In the genomic region with DNA sequence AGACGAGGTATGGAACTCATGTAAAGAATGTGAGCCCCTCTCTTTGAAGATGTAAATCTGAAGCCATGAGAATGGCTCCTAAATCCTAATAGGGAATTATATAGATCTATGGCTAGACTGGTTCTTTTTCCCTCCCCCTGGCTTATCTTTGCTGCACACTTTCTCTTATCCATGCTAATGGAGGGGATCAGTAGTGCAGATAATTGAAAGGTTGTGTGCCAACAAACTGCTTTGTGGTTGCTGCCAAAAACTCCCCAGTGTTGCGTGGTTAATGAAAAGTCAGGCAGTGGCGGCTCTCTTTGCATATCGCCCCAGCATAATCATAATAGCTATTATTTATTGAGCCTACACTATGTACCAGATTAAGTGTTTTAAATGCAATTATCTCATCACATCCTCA, we compare ENCODE assay signal across 30 mouse cellular contexts.
DNase-seq lines count a peak whose midpoint lies in the region; ATAC-seq and TF ChIP-seq lines count a peak whose summit lies in the region.
"Had no signal": no experiment of that assay in that cellular context is flagged by ENCODE, and none has a peak within 500 bp of the region (broad histone marks: within the 10 kb centered on the region; RNA-seq: fewer than 3 reads in every experiment).

No protein-coding gene starts in this region.

- 42% methylated on average over 4 of the region's 4 CpGs for WGBS in midbrain, embryonic 13.5 days
- WGBS in intestine, postnatal 0 days, result 73% methylated on average over 4 of the region's 4 CpGs

- no peak for TF ChIP-seq CTCF in intestine, postnatal 0 days (IDR thresholded peaks at IDR 0.05; ENCODE audit: low read depth)

- peak; percentile 69 for ATAC-seq in midbrain, embryonic 13.5 days
- ATAC-seq in intestine, postnatal 0 days, result no peak

- DNase-seq in cerebellum, postnatal 14 days, result peak; percentile 29 to 58
- no peak for DNase-seq in cerebellum, adult 11-12 months
- peak; percentile 36 for DNase-seq in left cerebral cortex, postnatal 4 days
- DNase-seq in left cerebral cortex, adult 9 months (ENCODE audit: low spot score in 2 of 2), result no peak
- DNase-seq in right cerebral cortex, postnatal 4 days, result no peak
- DNase-seq: adrenal gland, adult 8-10 months; cerebellum, adult 9-10 months; gastrocnemius, postnatal 14 days; heart, postnatal 36 days; kidney, adult 11 months; kidney, postnatal 14 days; layer of hippocampus, adult 9-11 months; liver, embryonic 13.5 days; lung, adult 18-20 months; lung, postnatal 10 days; right cerebral cortex, adult 18-20 months; thymus, adult 18-20 months; thymus, postnatal 25 days had no signal

- H3K4me3 ChIP-seq in midbrain, embryonic 13.5 days (replicated peaks), result no peak overlapping the region
- no peak overlapping the region for H3K4me3 ChIP-seq in intestine, postnatal 0 days (ENCODE audit: low read depth, low read length)
- H3K4me3 ChIP-seq: erythroblast, embryonic 14.5 days; heart, embryonic 10.5 days; heart, embryonic 15.5 days; hindbrain, embryonic 13.5 days; limb, embryonic 13.5 days; liver, embryonic 13.5 days; midbrain, embryonic 12.5 days; myocyte; neural tube, embryonic 12.5 days had no signal

- no peaks in the 10 kb centered on the region for H3K36me3 ChIP-seq in midbrain, embryonic 13.5 days
- H3K36me3 ChIP-seq in intestine, postnatal 0 days (ENCODE audit: control insufficient read depth, insufficient read depth), result no peaks in the 10 kb centered on the region
- H3K36me3 ChIP-seq: G1E; heart, embryonic 10.5 days; heart, embryonic 15.5 days; hindbrain, embryonic 13.5 days; limb, embryonic 13.5 days; liver, embryonic 13.5 days; midbrain, embryonic 12.5 days; neural tube, embryonic 12.5 days had no signal

- no peak overlapping the region for H3K4me2 ChIP-seq in midbrain, embryonic 13.5 days (replicated peaks)
- no peak overlapping the region for H3K4me2 ChIP-seq in intestine, postnatal 0 days (replicated peaks; ENCODE audit: low read depth)
- H3K4me2 ChIP-seq: heart, embryonic 15.5 days; hindbrain, embryonic 13.5 days; limb, embryonic 13.5 days; liver, embryonic 13.5 days; midbrain, embryonic 12.5 days; neural tube, embryonic 12.5 days had no signal

- intact Hi-C loops in left cerebral cortex, postnatal 4 days (cut with DNase I), result no loop called here

- H3K9ac ChIP-seq in midbrain, embryonic 13.5 days (replicated peaks), result no peak overlapping the region
- H3K9ac ChIP-seq in intestine, postnatal 0 days (ENCODE audit: low read depth, low read length), result no peak overlapping the region
- H3K9ac ChIP-seq: heart, embryonic 15.5 days; hindbrain, embryonic 13.5 days; limb, embryonic 13.5 days; liver, embryonic 13.5 days; midbrain, embryonic 12.5 days; neural tube, embryonic 12.5 days had no signal

- no peak overlapping the region for H3K27ac ChIP-seq in midbrain, embryonic 13.5 days
- H3K27ac ChIP-seq in intestine, postnatal 0 days (ENCODE audit: low read depth, low read length), result no peak overlapping the region
- H3K27ac ChIP-seq: heart, embryonic 10.5 days; heart, embryonic 15.5 days; hindbrain, embryonic 13.5 days; limb, embryonic 13.5 days; liver, embryonic 13.5 days; midbrain, embryonic 12.5 days; neural tube, embryonic 12.5 days; stomach, postnatal 0 days had no signal

- H3K4me1 ChIP-seq in midbrain, embryonic 13.5 days (replicated peaks), result 0 out of 2 replicates have a peak, but pooled peaks cover 3% of the 10 kb centered on the region
- no peaks in the 10 kb centered on the region for H3K4me1 ChIP-seq in intestine, postnatal 0 days (replicated peaks; ENCODE audit: control insufficient read depth, insufficient read depth, low read length)
- H3K4me1 ChIP-seq: heart, embryonic 10.5 days; heart, embryonic 15.5 days; liver, embryonic 13.5 days; neural tube, embryonic 12.5 days had no signal

- H3K27me3 ChIP-seq in midbrain, embryonic 13.5 days, result no peaks in the 10 kb centered on the region
- no peaks in the 10 kb centered on the region for H3K27me3 ChIP-seq in intestine, postnatal 0 days (replicated peaks; ENCODE audit: control insufficient read depth, insufficient read depth, low read length)
- H3K27me3 ChIP-seq: heart, embryonic 15.5 days; hindbrain, embryonic 13.5 days; limb, embryonic 13.5 days; liver, embryonic 13.5 days; midbrain, embryonic 12.5 days; neural tube, embryonic 12.5 days had no signal

- H3K9me3 ChIP-seq in midbrain, embryonic 13.5 days, result no peaks in the 10 kb centered on the region
- H3K9me3 ChIP-seq in intestine, postnatal 0 days (ENCODE audit: control insufficient read depth), result no peaks in the 10 kb centered on the region
- H3K9me3 ChIP-seq: heart, embryonic 10.5 days; heart, embryonic 15.5 days; hindbrain, embryonic 13.5 days; limb, embryonic 13.5 days; liver, embryonic 13.5 days; midbrain, embryonic 12.5 days; neural tube, embryonic 12.5 days had no signal

Comparison
In these comparisons a context has a peak if more than half of its experiments do, and no peak if none do; other contexts are left out.
1. DNase-seq: peak in cerebellum, postnatal 14 days (2 of 2) and left cerebral cortex, postnatal 4 days (single experiment); none in cerebellum, adult 11-12 months (single experiment), left cerebral cortex, adult 9 months (0 of 2) and right cerebral cortex, postnatal 4 days (single experiment).